Mouse (Mus musculus) liver, embryonic 14.5 days (tissue): Measurements from ENCODE around the gene Hao1. TPM values are rescaled to one million over a fixed set of nuclear protein-coding genes. Genes with fewer than 3 reads are reported as not detected.

Source experiments
- ATAC-seq: fragments of 200-750 bp; cut with Nextera tagmentation; 2 replicates; pipeline ENCODE4 v1.8.0; 2017; ENCODE audit warnings: moderate number of reproducible peaks, mild to moderate bottlenecking, moderate library complexity; ENCODE audit not compliant: insufficient read depth
- DNase-seq, 3 experiments: peaks; one replicate each; pipeline ENCODE4 v3.0.0-alpha.2; 2012 to 2013; ENCODE audit warnings: low read depth in 3 of 3, low spot score in 3 of 3
- H3K27ac ChIP-seq: fragments of 300-500 bp; sonication (generic); 2 replicates; pipeline ENCODE4 v1.5.1; 2014; ENCODE audit warnings: moderate library complexity, mild to moderate bottlenecking, control low read depth, inconsistent platforms
- H3K27me3 ChIP-seq: fragments of 300-500 bp; sonication (generic); 2 replicates; pipeline ENCODE4 v1.6.1; 2014; ENCODE audit warnings: mild to moderate bottlenecking, low read length, moderate library complexity; ENCODE audit not compliant: control insufficient read depth, insufficient read depth
- H3K36me3 ChIP-seq: fragments of 300-500 bp; sonication (generic); replicated peaks from 2 replicates; pipeline ENCODE4 v1.6.1; 2014; ENCODE audit warnings: low read depth; ENCODE audit not compliant: control insufficient read depth, insufficient read depth
- H3K4me1 ChIP-seq, 2 experiments: fragments of 200-500 bp in 1 of 2; fragments of 300-500 bp in 1 of 2; sonication (generic) in 1 of 2; replicated peaks; 2 replicates each; pipeline ENCODE4 v1.6.1; 2012 to 2014; ENCODE audit warnings: antibody characterized with exemption in 1 of 2, inconsistent platforms in 1 of 2, low read length in 1 of 2; ENCODE audit not compliant: control insufficient read depth in 2 of 2, insufficient read depth in 2 of 2
- H3K4me2 ChIP-seq: fragments of 300-500 bp; sonication (generic); 2 replicates; pipeline ENCODE4 v1.6.1; 2014; ENCODE audit warnings: low read depth, mild to moderate bottlenecking, control low read depth, moderate library complexity
- H3K4me3 ChIP-seq, 2 experiments: fragments of 200-500 bp in 1 of 2; fragments of 300-500 bp in 1 of 2; sonication (generic) in 1 of 2; 2 replicates each; pipeline ENCODE4 v1.5.1; 2012 to 2014; ENCODE audit warnings: low read depth in 2 of 2, low read length in 2 of 2, mild to moderate bottlenecking in 2 of 2, control low read depth in 1 of 2, inconsistent platforms in 1 of 2, moderate library complexity in 1 of 2; ENCODE audit not compliant: insufficient read depth in 1 of 2
- H3K9ac ChIP-seq: fragments of 300-500 bp; sonication (generic); replicated peaks from 2 replicates; pipeline ENCODE4 v1.6.1; 2014; ENCODE audit warnings: mild to moderate bottlenecking, control low read depth, moderate library complexity
- H3K9me3 ChIP-seq: fragments of 300-500 bp; sonication (generic); 2 replicates; pipeline ENCODE4 v1.6.1; 2016; ENCODE audit warnings: low read length, mixed read lengths; ENCODE audit not compliant: control insufficient read depth
- CTCF ChIP-seq: IDR thresholded peaks from 2 replicates; pipeline ENCODE4 v1.5.1; 2016; ENCODE audit warnings: antibody characterized with exemption, low read depth, control low read depth
- EP300 ChIP-seq: IDR thresholded peaks from 2 replicates; pipeline ENCODE4 v1.6.1; 2016; ENCODE audit warnings: antibody characterized with exemption, low read depth
- WGBS: fragments of 180-500 bp; shearing (Covaris S2); extraction: QIAGEN DNeasy Blood & Tissue Kit; methylation state at CpG from one replicate; pipeline ENCODE4 v1.1.7; 2014; ENCODE audit not compliant: insufficient replicate concordance; 5-methylcytosine and 5-hydroxymethylcytosine counted together
- polyA plus RNA-seq, 2 experiments: library from polyadenylated mRNA; depleted of rRNA in 1 of 2; stranded (reverse) in 1 of 2; unstranded in 1 of 2; fragments of >200 nt; fragmentation: Nextera tagmentation in 1 of 2; extraction: Ambion mirVana in 1 of 2; gene quantifications; 2 replicates each; pipeline versions ENCODE4 v1.2.1 to v1.2.3; 2012 to 2014

The Hao1 gene
- polyA plus RNA-seq (2012; rRNA removed) (0.28 and 0.41 TPM in 2 replicates), polyA plus RNA-seq (2014; fragmentation: Nextera tagmentation; extraction: Ambion mirVana) (0.71 and 0.85 TPM in 2 replicates)

GRCm38 (mm10) chr2:134554221-134554727 lies at the start of gene Hao1:
Gene Hao1 (minus strand): TSS chr2:134554368.
- DNase-seq = no peak
- Histone ChIP-seq H3K4me3 (no peak within 1 kb of the TSS), H3K27me3 (no peaks in the 10 kb centered on the region), H3K27ac (no peak within 1 kb of the TSS), H3K36me3 (no peaks in the 10 kb centered on the region), H3K4me1 (no peaks in the 10 kb centered on the region), H3K9me3 (no peaks in the 10 kb centered on the region), H3K4me2 (no peak within 1 kb of the TSS), H3K9ac (no peak within 1 kb of the TSS)
- 55% methylated on average over 8 of the region's 8 CpGs for WGBS
- no peak for ATAC-seq
- no peak for TF ChIP-seq CTCF
- TF ChIP-seq EP300 = no peak

GRCm38 (mm10) chr2:134591081-134591694 lies 37.0 kb upstream of the Hao1 start:
- no peaks in the 10 kb centered on the region for H3K9me3 ChIP-seq
- H3K4me1 ChIP-seq = no peaks in the 10 kb centered on the region
- no peaks in the 10 kb centered on the region for H3K36me3 ChIP-seq
- H3K4me2 ChIP-seq = no peak overlapping the region
- no peak overlapping the region for H3K27ac ChIP-seq
- no peak for ATAC-seq
- no peaks in the 10 kb centered on the region for H3K27me3 ChIP-seq
- H3K4me3 ChIP-seq = no peak overlapping the region
- WGBS = 83% methylated on average over 6 of the region's 6 CpGs
- DNase-seq = no peak
- no peak for TF ChIP-seq EP300
- no peak for TF ChIP-seq CTCF
- no peak overlapping the region for H3K9ac ChIP-seq

DNA sequence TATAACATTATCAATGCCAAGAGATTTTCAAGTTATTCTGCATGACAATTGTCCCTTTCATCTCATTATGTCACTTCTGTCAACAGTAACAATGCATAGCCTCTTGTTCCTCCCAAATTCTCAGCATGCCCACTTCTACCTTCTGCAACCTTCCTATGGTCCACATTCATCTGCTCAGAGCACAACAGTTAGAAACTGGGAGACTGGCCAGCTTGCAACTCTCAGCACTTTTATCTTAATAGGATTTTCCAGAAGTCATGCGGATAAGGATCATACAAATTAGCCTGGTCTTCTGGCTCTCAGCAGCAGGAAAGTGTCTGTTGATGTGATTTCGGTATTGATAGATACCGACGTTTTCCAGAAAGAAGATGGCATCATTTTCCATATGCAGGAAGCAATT lies 31.1 kb upstream of the Hao1 start:
- Histone ChIP-seq H3K4me1 (no peaks in the 10 kb centered on the region), H3K27me3 (no peaks in the 10 kb centered on the region), H3K9me3 (no peaks in the 10 kb centered on the region), H3K36me3 (no peaks in the 10 kb centered on the region), H3K27ac (no peak overlapping the region), H3K4me2 (no peak overlapping the region), H3K9ac (no peak overlapping the region), H3K4me3 (no peak overlapping the region)
- TF ChIP-seq CTCF (no peak), EP300 (no peak)
- WGBS = 58% methylated on average over 4 of the region's 4 CpGs
- ATAC-seq = no peak
- DNase-seq = no peak

- H3K4me3 ChIP-seq = no peak overlapping the region
- 62% methylated on average over 3 of the region's 3 CpGs for WGBS
- no peaks in the 10 kb centered on the region for H3K4me1 ChIP-seq
- no peak overlapping the region for H3K9ac ChIP-seq
- no peaks in the 10 kb centered on the region for H3K36me3 ChIP-seq
- no peaks in the 10 kb centered on the region for H3K27me3 ChIP-seq
- no peaks in the 10 kb centered on the region for H3K9me3 ChIP-seq
- ATAC-seq (no peak), DNase-seq (no peak)
- H3K4me2 ChIP-seq = no peak overlapping the region
- TF ChIP-seq CTCF = no peak
- TF ChIP-seq EP300 = no peak
- H3K27ac ChIP-seq = no peak overlapping the region
Measured at GRCm38 (mm10) chr2:134559422-134559821, 5.3 kb upstream of the Hao1 start.

DNA sequence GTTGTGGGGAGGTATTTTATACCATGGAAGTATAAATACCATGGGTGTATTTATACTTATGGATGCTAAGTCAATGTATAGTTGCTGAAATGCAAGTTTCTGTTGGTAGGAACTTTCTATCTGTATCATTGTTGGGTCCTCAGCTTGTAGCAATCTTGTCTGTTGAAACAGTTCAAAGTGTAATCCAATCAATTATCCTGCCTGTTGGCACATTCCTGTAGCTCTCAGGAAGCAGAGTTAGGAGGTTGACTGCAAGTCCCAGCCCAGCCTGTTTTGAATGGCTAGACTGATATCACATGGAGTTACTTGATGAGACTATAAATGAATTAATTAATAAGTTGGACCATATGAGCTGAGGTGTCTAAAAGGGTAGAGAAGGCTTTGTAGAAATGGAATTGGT lies 1.8 kb downstream of the Hao1 start:
- Histone ChIP-seq H3K4me1 (no peaks in the 10 kb centered on the region), H3K4me2 (no peak overlapping the region), H3K27me3 (no peaks in the 10 kb centered on the region), H3K4me3 (no peak overlapping the region), H3K27ac (no peak overlapping the region), H3K36me3 (no peaks in the 10 kb centered on the region), H3K9me3 (no peaks in the 10 kb centered on the region), H3K9ac (no peak overlapping the region)
- DNase-seq (no peak), ATAC-seq (no peak)
- no peak for TF ChIP-seq CTCF
- no peak for TF ChIP-seq EP300
